Mouse (Mus musculus): Measurements from ENCODE around the gene Phactr2.

DNA sequence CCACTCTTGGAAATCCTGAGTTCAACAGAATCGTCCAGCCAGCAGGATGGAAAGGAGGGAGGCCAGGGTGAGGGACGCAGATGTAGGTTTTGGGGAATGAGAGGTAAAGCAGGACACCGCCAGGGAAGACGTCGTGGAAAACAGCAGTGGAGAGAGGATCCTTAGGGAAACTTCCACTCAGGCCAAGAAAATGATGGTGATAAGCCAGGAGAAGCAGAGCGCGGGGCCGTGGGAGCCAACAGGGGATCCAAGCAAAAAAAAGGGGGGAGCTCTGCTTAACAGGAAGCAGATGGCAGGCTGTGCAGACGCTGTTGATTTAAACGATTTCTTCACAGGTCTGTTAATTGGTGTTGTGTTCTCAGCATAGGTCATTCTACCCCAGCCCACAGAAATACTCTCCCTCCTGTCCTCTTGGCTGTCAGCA lies 301.4 kb downstream of the Phactr2 start:
- no peak for TF ChIP-seq FLI1 (IDR thresholded peaks at IDR 0.05; ENCODE audit: low read length)
- no peak for TF ChIP-seq GATA1 (IDR thresholded peaks at IDR 0.05; ENCODE audit: borderline replicate concordance, low read length)

All from megakaryocyte, embryonic 14.5 days (primary cell).